Mouse (Mus musculus) adrenal gland, adult 2 months (tissue): ENCODE measurements around the gene Rpusd3. TPM values are rescaled to one million over a fixed set of nuclear protein-coding genes. Genes with fewer than 3 reads are reported as not detected.

Experiments
- DNase-seq: peaks from one replicate; pipeline ENCODE4 v3.0.0; 2021
- microRNA-seq, 2 experiments: library from miRNA; unstranded; fragments of <30 nt; microRNA quantifications; one replicate each; pipeline ENCODE4 v1.2.0; 2021
- polyA plus RNA-seq: library from polyadenylated mRNA; depleted of rRNA; stranded (reverse); fragments of >200 nt; gene quantifications from 2 replicates; pipeline ENCODE4 v1.2.3, GENCODE M21; 2012; rRNA removed
- total RNA-seq, 2 experiments: library from RNA; stranded (reverse); gene quantifications; 2 replicates each; pipeline ENCODE4 v1.2.3; 2021

Gene Rpusd3
- total and polyA plus RNA-seq, 3 experiments: 9.1 to 65.5 (median 9.2) TPM

GRCm38 (mm10) chr6:113385160-113385714 lies 33.9 kb downstream of the Rpusd3 start:
- no peak for DNase-seq

GRCm38 (mm10) chr6:113384351-113384927 lies 34.7 kb downstream of the Rpusd3 start:
- no peak for DNase-seq

- no peak for DNase-seq
Measured at GRCm38 (mm10) chr6:113380480-113380879, 38.7 kb downstream of the Rpusd3 start.

GRCm38 (mm10) chr6:113379246-113379645 lies 39.9 kb downstream of the Rpusd3 start:
- no peak for DNase-seq

GRCm38 (mm10) chr6:113377496-113378385 lies 41.4 kb downstream of the Rpusd3 start, which contains the start of the genes Tada3 and Arpc4:
TSS of gene Tada3 (minus strand) at chr6:113377883.
TSS of gene Arpc4 (plus strand) at chr6:113378115.
- peak; percentile 95 for DNase-seq

- no peak for DNase-seq
Measured at GRCm38 (mm10) chr6:113377172-113377495, 42.0 kb downstream of the Rpusd3 start.

- DNase-seq: peak; percentile 39
Measured at GRCm38 (mm10) chr6:113373491-113373890, 45.6 kb downstream of the Rpusd3 start.

- no peak for DNase-seq
Measured at GRCm38 (mm10) chr6:113370194-113370929, 48.8 kb downstream of the Rpusd3 start.

GRCm38 (mm10) chr6:113368577-113368976 lies 50.6 kb downstream of the Rpusd3 start:
- no peak for DNase-seq

GRCm38 (mm10) chr6:113368124-113368523 lies 51.0 kb downstream of the Rpusd3 start:
- no peak for DNase-seq

GRCm38 (mm10) chr6:113367574-113367973 lies 51.6 kb downstream of the Rpusd3 start:
- no peak for DNase-seq

GRCm38 (mm10) chr6:113366639-113367038 lies 52.5 kb downstream of the Rpusd3 start:
- DNase-seq: no peak

Small RNA genes lying within 50 kb of the gene (microRNA-seq; reads per million reads assigned to microRNA genes)
- 0 reads per million in 2 experiments for gene Gm24387

Other genes with a start within 250 kb of the Rpusd3 start
- gene Lhfpl4, start 224.0 kb downstream of the Rpusd3 start, total RNA-seq: 1 to 10 TPM; 2.3 to 5.4 TPM
- 3.8 and 5.5 TPM in 2 replicates for gene Lhfpl4, start 224.0 kb downstream of the Rpusd3 start, polyA plus RNA-seq
- 10 to 100 TPM; 14.8 to 23.8 TPM for gene Mtmr14, start 181.5 kb downstream of the Rpusd3 start, total RNA-seq
- gene Mtmr14, start 181.5 kb downstream of the Rpusd3 start, polyA plus RNA-seq: 46.7 and 47.1 TPM in 2 replicates
- gene Cpne9, start 137.0 kb downstream of the Rpusd3 start, total RNA-seq: 1 to 10 TPM; 2.8 to 3.4 TPM
- 2.2 and 7.4 TPM in 2 replicates for gene Cpne9, start 137.0 kb downstream of the Rpusd3 start, polyA plus RNA-seq
- 10 to 100 TPM; 23.8 to 24.2 TPM for gene Brpf1, start 112.2 kb downstream of the Rpusd3 start, total RNA-seq
- 14.3 and 15.1 TPM in 2 replicates for gene Brpf1, start 112.2 kb downstream of the Rpusd3 start, polyA plus RNA-seq
- 10 to 100 TPM; 10.5 to 16.4 TPM for gene Ogg1, start 92.4 kb downstream of the Rpusd3 start, total RNA-seq
- 22.0 and 22.3 TPM in 2 replicates for gene Ogg1, start 92.4 kb downstream of the Rpusd3 start, polyA plus RNA-seq
- gene Camk1, start 75.4 kb downstream of the Rpusd3 start, total RNA-seq: 10 to 100 TPM; 49.0 to 58.3 TPM
- 56.7 and 69.9 TPM in 2 replicates for gene Camk1, start 75.4 kb downstream of the Rpusd3 start, polyA plus RNA-seq
- gene Tada3, start 41.5 kb downstream of the Rpusd3 start, total RNA-seq: 10 to 100 TPM; 35.1 to 47.0 TPM
- 32.4 and 34.5 TPM in 2 replicates for gene Tada3, start 41.5 kb downstream of the Rpusd3 start, polyA plus RNA-seq
- gene Arpc4, start 41.2 kb downstream of the Rpusd3 start, total RNA-seq: 100 to 1,000 TPM; 175 to 211 TPM
- gene Arpc4, start 41.2 kb downstream of the Rpusd3 start, polyA plus RNA-seq: 61.0 and 62.3 TPM in 2 replicates
- gene Ttll3, start 30.1 kb downstream of the Rpusd3 start, total RNA-seq: 1 to 10 TPM; 2.1 to 3.5 TPM
- 5.8 and 7.0 TPM in 2 replicates for gene Ttll3, start 30.1 kb downstream of the Rpusd3 start, polyA plus RNA-seq
- gene Cidec, start 16.4 kb upstream of the Rpusd3 start, total RNA-seq: 100 to 1,000 TPM; 354 to 980 TPM
- gene Cidec, start 16.4 kb upstream of the Rpusd3 start, polyA plus RNA-seq: 514 and 896 TPM in 2 replicates
- gene Jagn1, start 23.2 kb upstream of the Rpusd3 start, total RNA-seq: 10 to 100 TPM; 50.5 TPM
- 49.5 and 64.3 TPM in 2 replicates for gene Jagn1, start 23.2 kb upstream of the Rpusd3 start, polyA plus RNA-seq
- gene Il17re, start 39.1 kb upstream of the Rpusd3 start, total RNA-seq: 1 to 10 TPM; 1.1 to 1.9 TPM
- 4.0 TPM in 2 replicates for gene Il17re, start 39.1 kb upstream of the Rpusd3 start, polyA plus RNA-seq
- gene Il17rc, start 52.1 kb upstream of the Rpusd3 start, total RNA-seq: 10 to 100 TPM; 17.0 to 22.0 TPM
- 90.8 and 103 TPM in 2 replicates for gene Il17rc, start 52.1 kb upstream of the Rpusd3 start, polyA plus RNA-seq
- 10 to 100 TPM; 44.7 to 58.5 TPM for gene Creld1, start 64.0 kb upstream of the Rpusd3 start, total RNA-seq
- gene Creld1, start 64.0 kb upstream of the Rpusd3 start, polyA plus RNA-seq: 30.0 and 31.1 TPM in 2 replicates
- under 1 TPM; 0.09 to 0.21 TPM for gene Prrt3, start 82.6 kb upstream of the Rpusd3 start, total RNA-seq
- 0.32 and 0.33 TPM in 2 replicates for gene Prrt3, start 82.6 kb upstream of the Rpusd3 start, polyA plus RNA-seq
- gene Emc3, start 112.3 kb upstream of the Rpusd3 start, total RNA-seq: 100 to 1,000 TPM in 1 of 2 experiments, 10 to 100 TPM in 1; 99.9 to 116 TPM
- 44.9 and 53.6 TPM in 2 replicates for gene Emc3, start 112.3 kb upstream of the Rpusd3 start, polyA plus RNA-seq
- under 1 TPM; 0.41 to 0.72 TPM for gene Fancd2, start 112.3 kb upstream of the Rpusd3 start, total RNA-seq
- gene Fancd2, start 112.3 kb upstream of the Rpusd3 start, polyA plus RNA-seq: 0.17 and 1.2 TPM in 2 replicates
- under 1 TPM in 1 of 2 experiments, not detected in 1; 0.21 TPM for gene Fancd2os, start 181.4 kb upstream of the Rpusd3 start, total RNA-seq
- 0.15 TPM in 1 of 2 replicates, not detected in the other for gene Fancd2os, start 181.4 kb upstream of the Rpusd3 start, polyA plus RNA-seq
- 100 to 1,000 TPM; 181 to 201 TPM for gene Brk1, start 185.4 kb upstream of the Rpusd3 start, total RNA-seq
- gene Brk1, start 185.4 kb upstream of the Rpusd3 start, polyA plus RNA-seq: 113 and 167 TPM in 2 replicates
- 10 to 100 TPM; 22.5 to 26.3 TPM for gene Vhl, start 204.6 kb upstream of the Rpusd3 start, total RNA-seq
- gene Vhl, start 204.6 kb upstream of the Rpusd3 start, polyA plus RNA-seq: 16.8 and 21.4 TPM in 2 replicates
- gene Irak2, start 219.1 kb upstream of the Rpusd3 start, total RNA-seq: 10 to 100 TPM; 22.4 to 23.6 TPM
- 17.4 and 20.0 TPM in 2 replicates for gene Irak2, start 219.1 kb upstream of the Rpusd3 start, polyA plus RNA-seq